Mouse (Mus musculus) midbrain, embryonic 11.5 days (tissue): Measurements from ENCODE around the gene Prkaca. TPM values are rescaled to one million over a fixed set of nuclear protein-coding genes. Genes with fewer than 3 reads are reported as not detected.

Experiments
- ATAC-seq: fragments of 200-750 bp; cut with Nextera tagmentation; 2 replicates; pipeline ENCODE4 v1.8.0; 2017; ENCODE audit warnings: moderate TSS enrichment, moderate library complexity; ENCODE audit not compliant: low FRiP score
- DNase-seq: peaks from one replicate; pipeline ENCODE4 v3.0.0; 2015; ENCODE audit warnings: low spot score; ENCODE audit errors: missing footprints
- H3K27ac ChIP-seq: fragments of 300-500 bp; sonication (generic); 2 replicates; pipeline ENCODE4 v1.5.1; 2014; ENCODE audit warnings: low read depth, low read length
- H3K27me3 ChIP-seq: fragments of 300-500 bp; sonication (generic); 2 replicates; pipeline ENCODE4 v1.6.1; 2014; ENCODE audit warnings: mild to moderate bottlenecking, low read length, moderate library complexity, mixed read lengths; ENCODE audit not compliant: control insufficient read depth, insufficient read depth
- H3K36me3 ChIP-seq: fragments of 300-500 bp; sonication (generic); 2 replicates; pipeline ENCODE4 v1.6.1; 2014; ENCODE audit warnings: mild to moderate bottlenecking, low read length, moderate library complexity, mixed read lengths; ENCODE audit not compliant: control insufficient read depth, insufficient read depth
- H3K4me1 ChIP-seq: fragments of 300-500 bp; sonication (generic); 2 replicates; pipeline ENCODE4 v1.6.1; 2014; ENCODE audit warnings: low read length; ENCODE audit not compliant: control insufficient read depth, insufficient read depth
- H3K4me2 ChIP-seq: fragments of 300-500 bp; sonication (generic); 2 replicates; pipeline ENCODE4 v1.6.1; 2014; ENCODE audit warnings: mild to moderate bottlenecking, moderate library complexity
- H3K4me3 ChIP-seq: fragments of 300-500 bp; sonication (generic); 2 replicates; pipeline ENCODE4 v1.5.1; 2014; ENCODE audit warnings: low read depth, low read length
- H3K9ac ChIP-seq: fragments of 300-500 bp; sonication (generic); 2 replicates; pipeline ENCODE4 v1.6.1; 2014; ENCODE audit warnings: low read length
- H3K9me3 ChIP-seq: fragments of 300-500 bp; sonication (generic); 2 replicates; pipeline ENCODE4 v1.6.1; 2016; ENCODE audit warnings: low read length; ENCODE audit not compliant: control insufficient read depth
- WGBS: fragments of 180-500 bp; shearing (Covaris S2); extraction: QIAGEN DNeasy Blood & Tissue Kit; methylation state at CpG from one replicate; pipeline ENCODE4 v1.1.7; 2014; 5-methylcytosine and 5-hydroxymethylcytosine counted together
- polyA plus RNA-seq: library from polyadenylated mRNA; unstranded; fragments of >200 nt; fragmentation: Nextera tagmentation; extraction: Ambion mirVana; gene quantifications from 2 replicates; pipeline ENCODE4 v1.2.1, GENCODE M21; 2014

The Prkaca gene
- polyA plus RNA-seq, 1 experiment from 2014 or later = 156 TPM

DNA sequence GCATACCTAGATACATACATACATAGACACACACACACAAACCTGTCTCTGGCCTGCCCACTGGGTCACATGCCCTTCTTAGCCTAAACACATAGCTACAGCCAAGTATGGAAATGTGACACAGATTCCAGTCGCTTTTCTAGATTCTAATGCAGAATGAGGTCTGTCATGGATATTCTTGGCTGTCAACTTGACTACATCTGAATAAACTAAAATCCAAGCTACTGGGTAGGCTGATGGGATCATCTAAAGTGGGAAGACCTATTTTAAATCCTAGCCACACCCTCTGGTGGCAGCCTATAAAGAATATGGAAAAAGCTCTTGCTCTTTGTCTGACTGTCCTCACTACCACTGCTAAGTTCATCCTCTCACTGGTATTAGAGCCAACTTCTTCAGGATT is 30.3 kb upstream of the Prkaca start:
- no peak overlapping the region for H3K4me3 ChIP-seq
- DNase-seq (no peak), ATAC-seq (no peak)
- H3K4me2 ChIP-seq = no peak overlapping the region
- H3K4me1 ChIP-seq = no peaks in the 10 kb centered on the region
- 81% methylated on average over 1 of the region's 1 CpGs for WGBS
- no peak overlapping the region for H3K9ac ChIP-seq
- no peaks in the 10 kb centered on the region for H3K27me3 ChIP-seq
- no peaks in the 10 kb centered on the region for H3K9me3 ChIP-seq
- no peak overlapping the region for H3K27ac ChIP-seq
- H3K36me3 ChIP-seq = peaks cover 2% of the 10 kb centered on the region; the same call in 1 of the 2 replicates

DNA sequence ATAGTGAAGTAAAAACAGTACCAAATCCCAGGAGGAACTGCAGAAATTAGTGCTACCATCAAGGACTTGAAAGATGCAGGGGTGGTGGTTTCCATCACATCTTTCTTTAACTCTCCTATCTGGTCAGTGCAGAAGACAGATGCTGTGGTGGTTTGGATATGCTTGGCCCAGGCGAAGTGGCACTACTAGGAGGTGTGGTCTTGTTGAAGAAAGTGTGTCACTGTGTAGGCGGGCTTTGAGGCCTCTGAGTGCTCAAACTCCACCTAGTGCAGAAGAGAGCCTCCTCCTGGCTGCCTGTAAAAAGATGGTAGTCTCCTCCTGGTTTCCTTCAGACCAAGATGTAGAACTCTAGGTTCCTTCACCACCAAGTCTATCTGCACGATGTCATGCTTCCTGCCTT is 27.3 kb upstream of the Prkaca start:
- DNase-seq (no peak), ATAC-seq (no peak)
- Histone ChIP-seq H3K27me3 (no peaks in the 10 kb centered on the region), H3K9me3 (no peaks in the 10 kb centered on the region), H3K4me2 (no peak overlapping the region), H3K9ac (no peak overlapping the region), H3K27ac (no peak overlapping the region), H3K36me3 (no peaks in the 10 kb centered on the region), H3K4me3 (no peak overlapping the region), H3K4me1 (no peaks in the 10 kb centered on the region)
- WGBS = 68% methylated on average over 3 of the region's 3 CpGs

DNA sequence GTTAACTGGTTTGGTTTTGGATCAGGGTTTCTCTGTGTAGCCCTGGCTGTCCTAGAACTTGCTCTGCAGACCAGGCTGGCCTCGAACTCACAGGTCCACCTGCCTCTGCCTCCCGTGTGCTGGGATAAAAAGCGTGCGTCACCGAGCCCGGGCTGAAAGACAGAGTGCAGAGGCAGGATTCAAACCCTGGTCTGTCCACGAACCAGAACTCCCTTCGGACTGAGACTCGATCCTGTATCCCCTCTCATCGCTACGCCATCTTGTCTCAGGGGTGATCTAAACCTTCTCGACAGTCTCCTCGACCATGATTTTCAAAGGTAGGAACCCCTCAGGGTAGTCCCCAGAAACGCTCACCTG is 18.1 kb upstream of the Prkaca start:
- under 1% methylated on average over 14 of the region's 14 CpGs for WGBS
- DNase-seq (no peak), ATAC-seq (no peak)
- H3K4me3 ChIP-seq = peak overlapping the region; percentile 51
- no peaks in the 10 kb centered on the region for H3K36me3 ChIP-seq
- H3K4me1 ChIP-seq = peaks cover 10% of the 10 kb centered on the region
- no peak overlapping the region for H3K27ac ChIP-seq
- H3K9ac ChIP-seq = peak overlapping the region; percentile 57
- H3K9me3 ChIP-seq = no peaks in the 10 kb centered on the region
- H3K27me3 ChIP-seq = no peaks in the 10 kb centered on the region
- H3K4me2 ChIP-seq = peak overlapping the region; percentile 50

DNA sequence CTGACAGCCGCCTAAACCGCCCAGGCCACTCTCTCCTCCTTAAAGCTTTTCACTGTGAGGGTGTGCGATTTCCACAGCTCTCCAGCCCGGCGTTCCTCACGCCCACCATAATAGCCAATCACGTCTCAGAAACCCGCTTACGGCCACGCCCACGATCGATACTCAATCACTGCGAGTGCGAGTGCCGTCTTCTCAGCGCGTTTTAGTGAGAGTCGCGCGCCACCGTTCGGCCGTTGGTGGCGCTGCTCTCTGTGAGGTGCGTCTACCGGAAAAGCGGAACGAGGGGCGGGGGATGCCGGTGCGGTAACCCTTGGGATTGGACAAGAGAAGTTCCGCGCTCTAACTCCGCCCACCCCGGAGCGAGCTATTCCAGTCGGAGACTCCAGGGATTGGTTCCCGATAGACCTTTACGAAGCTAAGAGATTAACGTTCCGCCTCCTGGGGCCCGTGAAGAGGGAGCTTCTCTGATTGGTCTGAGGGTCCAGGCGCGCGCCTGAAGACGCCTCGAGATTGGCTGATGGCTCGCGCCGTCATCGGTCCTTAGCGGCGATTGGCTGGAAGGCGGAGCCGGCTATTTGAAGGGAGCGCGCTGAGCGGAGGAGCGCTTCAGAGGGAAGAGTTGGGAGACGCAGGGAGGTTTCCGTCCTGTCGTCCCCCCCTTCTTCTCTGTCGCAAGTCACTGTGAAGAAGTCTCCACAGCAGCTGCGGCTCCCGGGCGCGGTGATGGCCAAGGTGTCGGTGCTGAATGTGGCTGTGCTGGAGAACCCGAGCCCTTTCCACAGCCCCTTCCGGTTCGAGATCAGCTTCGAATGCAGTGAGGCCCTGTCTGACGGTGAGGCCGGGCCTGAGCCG is 17.5 kb upstream of the Prkaca start, which contains the start of the genes Gm10644 and Asf1b:
Gene Gm10644 (minus strand): TSS at position 100 of the 852 bp plus-strand sequence.
Gene Asf1b (plus strand): TSS at position 402 of the 852 bp plus-strand sequence.
- H3K27ac ChIP-seq = no peak within 1 kb of the TSS
- H3K9ac ChIP-seq = peak within 1 kb of the TSS; percentile 58
- no peaks in the 10 kb centered on the region for H3K27me3 ChIP-seq
- peak; percentile 100 for DNase-seq
- H3K9me3 ChIP-seq = no peaks in the 10 kb centered on the region
- peak within 1 kb of the TSS; percentile 51 for H3K4me3 ChIP-seq
- H3K4me2 ChIP-seq = peak within 1 kb of the TSS; percentile 67
- WGBS = under 1% methylated on average over 73 of the region's 75 CpGs
- peaks cover 10% of the 10 kb centered on the region for H3K4me1 ChIP-seq
- no peaks in the 10 kb centered on the region for H3K36me3 ChIP-seq
- ATAC-seq = peak; percentile 100

DNA sequence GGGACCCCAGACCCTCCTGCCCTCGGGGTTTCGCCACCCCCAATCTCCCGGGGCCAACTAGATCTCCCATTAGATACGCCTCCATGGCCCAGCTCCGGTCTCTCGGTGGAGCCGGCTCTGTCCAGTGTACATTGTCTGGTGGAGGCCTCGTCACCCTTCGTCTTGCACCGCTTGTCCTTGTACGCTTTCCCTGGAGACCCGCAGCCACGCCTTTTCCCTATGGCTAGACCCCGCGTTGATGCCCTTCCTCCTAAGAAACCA is 16.9 kb upstream of the Prkaca start:
- Histone ChIP-seq H3K4me2 (peak overlapping the region; percentile 67), H3K9me3 (no peaks in the 10 kb centered on the region), H3K9ac (peak overlapping the region; percentile 58), H3K27ac (no peak overlapping the region), H3K27me3 (no peaks in the 10 kb centered on the region), H3K4me1 (peaks cover 10% of the 10 kb centered on the region), H3K4me3 (peak overlapping the region; percentile 51), H3K36me3 (no peaks in the 10 kb centered on the region)
- no peak for DNase-seq
- WGBS = under 1% methylated on average over 15 of the region's 15 CpGs
- ATAC-seq = no peak

DNA sequence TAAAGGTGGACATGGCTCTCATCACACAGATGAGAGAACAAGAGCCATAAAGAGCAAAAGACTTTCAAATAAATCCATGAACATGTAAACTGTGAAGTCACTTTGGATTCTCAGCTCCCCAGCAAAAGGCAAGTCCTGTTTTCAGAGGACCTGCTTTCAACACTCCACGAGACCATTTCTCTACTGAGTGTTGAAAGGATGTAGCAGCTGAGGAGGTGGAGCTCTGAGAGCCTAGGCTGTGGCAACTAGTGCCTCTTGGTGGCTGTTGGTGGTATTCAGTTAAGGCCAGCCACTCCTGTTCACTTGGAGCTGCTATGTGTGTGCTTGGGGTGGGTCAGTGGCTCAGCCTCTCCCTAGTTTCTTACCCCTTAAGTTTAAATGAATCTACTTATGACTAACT is 16.0 kb upstream of the Prkaca start:
- ATAC-seq (no peak), DNase-seq (no peak)
- H3K27ac ChIP-seq = no peak overlapping the region
- no peak overlapping the region; the same call in 1 of the 2 replicates for H3K9ac ChIP-seq
- H3K27me3 ChIP-seq = no peaks in the 10 kb centered on the region
- no peaks in the 10 kb centered on the region for H3K36me3 ChIP-seq
- 23% methylated on average over 1 of the region's 1 CpGs for WGBS
- peak overlapping the region; percentile 67 for H3K4me2 ChIP-seq
- peaks cover 10% of the 10 kb centered on the region for H3K4me1 ChIP-seq
- 0 out of 2 replicates have a peak overlapping the region, but pooled peaks have one; percentile 51 for H3K4me3 ChIP-seq
- H3K9me3 ChIP-seq = no peaks in the 10 kb centered on the region

DNA sequence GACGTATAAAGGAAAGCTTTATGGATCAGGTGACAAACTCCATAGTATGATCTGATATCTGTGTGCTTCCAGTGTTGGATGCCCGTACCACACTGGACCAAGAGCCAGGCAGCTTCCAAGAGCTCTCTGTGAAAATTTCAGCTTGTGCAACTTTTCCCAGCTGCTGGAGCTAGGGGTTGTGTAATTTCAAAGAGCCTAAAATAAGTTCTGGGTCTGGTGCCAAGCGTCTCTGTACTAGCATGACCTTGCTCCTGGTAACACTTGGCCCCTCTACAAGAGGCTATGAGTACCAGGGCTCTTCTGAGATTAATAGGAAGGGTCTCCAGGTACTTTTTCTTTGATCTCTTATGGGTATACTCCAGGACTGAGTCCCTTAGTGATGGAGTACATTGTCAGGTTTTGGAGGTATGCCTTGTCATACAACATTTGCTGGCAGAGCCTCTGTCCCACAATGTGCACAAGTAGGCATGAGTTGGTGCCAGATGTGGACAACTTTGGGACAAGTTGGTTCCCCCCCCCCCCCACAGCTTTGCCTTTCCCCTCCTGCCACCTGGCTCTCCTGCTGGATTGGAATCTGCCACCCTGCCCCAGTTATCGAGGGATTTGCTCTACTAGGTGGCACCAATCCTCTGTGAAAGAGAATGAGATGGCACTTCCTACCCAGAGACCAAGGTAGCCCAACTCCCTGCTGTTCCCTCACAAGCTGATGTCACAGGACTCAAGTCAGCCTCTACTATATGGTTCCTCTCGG is 8.6 kb upstream of the Prkaca start:
- no peak for DNase-seq
- Histone ChIP-seq H3K4me3 (no peak overlapping the region), H3K27ac (no peak overlapping the region), H3K27me3 (no peaks in the 10 kb centered on the region), H3K9me3 (no peaks in the 10 kb centered on the region), H3K4me1 (no peaks in the 10 kb centered on the region), H3K36me3 (peaks cover 6% of the 10 kb centered on the region), H3K4me2 (no peak overlapping the region), H3K9ac (no peak overlapping the region)
- WGBS = 89% methylated on average over 5 of the region's 5 CpGs
- no peak for ATAC-seq

DNA sequence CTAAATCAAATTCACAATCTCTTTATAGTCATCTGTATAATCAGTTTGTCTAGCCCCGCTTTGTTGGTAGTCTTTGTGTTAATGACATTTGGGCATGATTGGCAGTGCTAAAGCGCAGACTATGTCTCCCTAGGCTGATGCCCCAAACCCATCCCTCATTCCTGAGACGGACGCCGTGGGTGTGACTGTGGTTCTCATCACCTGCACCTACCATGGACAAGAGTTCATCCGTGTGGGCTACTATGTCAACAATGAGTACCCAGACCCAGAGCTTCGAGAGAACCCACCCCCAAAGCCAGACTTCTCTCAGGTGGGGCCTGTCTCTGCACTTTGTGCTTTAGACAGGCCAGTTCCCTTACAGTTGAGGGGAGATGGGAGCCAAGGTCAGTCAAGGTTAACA is 5.1 kb upstream of the Prkaca start:
- WGBS = 95% methylated on average over 7 of the region's 7 CpGs
- H3K36me3 ChIP-seq = peaks cover 6% of the 10 kb centered on the region
- no peak overlapping the region for H3K4me3 ChIP-seq
- ATAC-seq = no peak
- no peak overlapping the region for H3K9ac ChIP-seq
- DNase-seq = no peak
- H3K27ac ChIP-seq = no peak overlapping the region
- no peaks in the 10 kb centered on the region for H3K27me3 ChIP-seq
- no peaks in the 10 kb centered on the region for H3K9me3 ChIP-seq
- peaks cover 7% of the 10 kb centered on the region for H3K4me1 ChIP-seq
- H3K4me2 ChIP-seq = no peak overlapping the region

DNA sequence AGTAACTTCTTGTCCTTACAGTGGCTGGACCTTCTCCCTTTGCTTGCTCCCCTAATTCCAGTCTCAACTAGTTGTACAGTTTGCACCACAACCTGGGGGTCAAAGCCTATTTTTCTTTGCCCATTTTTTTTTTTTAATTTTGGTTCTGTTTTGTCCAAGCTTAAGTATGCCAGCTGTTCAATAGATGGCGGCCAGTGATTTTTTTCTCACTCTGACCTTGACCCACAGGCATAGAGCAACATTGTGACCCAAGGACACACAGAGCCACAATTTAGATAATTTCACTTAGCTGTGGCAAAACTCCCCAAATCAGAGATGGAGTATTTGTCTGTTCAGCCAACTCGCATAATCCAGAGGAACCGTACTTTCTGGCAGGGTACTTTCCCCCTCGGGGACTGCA is 1.7 kb upstream of the Prkaca start:
- H3K4me2 ChIP-seq = no peak overlapping the region
- peaks cover 6% of the 10 kb centered on the region; the same call in 1 of the 2 replicates for H3K36me3 ChIP-seq
- ATAC-seq (no peak), DNase-seq (no peak)
- H3K4me3 ChIP-seq = no peak overlapping the region
- H3K4me1 ChIP-seq = peaks cover 20% of the 10 kb centered on the region
- no peak overlapping the region for H3K9ac ChIP-seq
- H3K27me3 ChIP-seq = no peaks in the 10 kb centered on the region
- H3K27ac ChIP-seq = no peak overlapping the region
- no peaks in the 10 kb centered on the region for H3K9me3 ChIP-seq
- WGBS = 91% methylated on average over 4 of the region's 4 CpGs
